Mouse (Mus musculus) right cerebral cortex, postnatal 10 days (tissue): Measurements from ENCODE around the gene Mylk3.

Source experiments
- DNase-seq, 2 experiments: peaks; one replicate each; pipeline ENCODE4 v3.0.0; 2021; ENCODE audit warnings: low spot score in 2 of 2

Mylk3 gene

GRCm38 (mm10) chr8:85386205-85386604, at the start of gene Mylk3:
Mylk3 (minus strand) TSS chr8:85386345.
- peak; percentile 53 to 60 for DNase-seq

- DNase-seq, result no peak
Measured at GRCm38 (mm10) chr8:85435736-85436135, 49.6 kb upstream of the Mylk3 start.

DNA sequence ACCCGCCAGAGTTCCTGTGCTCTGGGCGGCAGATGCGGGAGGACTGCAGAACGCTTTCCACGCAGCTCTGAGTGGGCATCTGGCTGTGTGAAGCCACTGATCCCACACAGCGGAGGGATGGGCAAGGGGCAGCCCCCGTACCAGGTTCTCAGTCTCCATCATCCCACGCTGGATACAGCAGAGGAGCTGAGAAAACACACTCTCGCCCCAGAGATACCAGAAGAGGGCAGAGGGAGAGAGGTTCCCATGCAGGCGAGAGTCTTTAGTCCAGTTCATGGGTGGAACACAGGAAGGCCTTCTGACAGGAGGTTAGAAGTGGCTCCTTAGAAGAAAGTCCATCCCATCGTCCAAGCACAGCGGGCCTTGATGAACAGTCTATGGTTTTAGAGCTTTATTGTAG, 48.7 kb upstream of the Mylk3 start:
- no peak for DNase-seq

DNA sequence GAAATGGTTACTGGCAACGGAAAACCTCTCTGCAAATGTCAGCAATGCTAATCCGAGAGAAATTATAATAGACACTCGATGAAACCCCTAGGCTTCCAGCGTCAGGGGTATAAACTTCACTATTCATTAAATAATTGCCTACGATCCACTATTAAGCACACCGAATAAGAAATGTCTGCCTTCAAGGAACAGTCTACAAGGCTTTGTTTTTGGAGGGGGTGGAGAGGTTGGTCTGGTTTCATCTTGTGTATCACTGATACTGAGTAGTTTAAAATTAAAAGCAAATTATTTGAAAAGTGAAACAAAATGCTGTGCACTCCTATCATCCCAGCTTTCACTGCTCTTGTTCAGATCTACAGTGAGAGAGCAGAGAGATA, 46.9 kb upstream of the Mylk3 start:
- no peak for DNase-seq

GRCm38 (mm10) chr8:85432168-85433016, 46.2 kb upstream of the Mylk3 start, which contains the start of gene 4921524J17Rik:
4921524J17Rik (minus strand) TSS chr8:85432833.
- DNase-seq, result peak; percentile 99

DNA sequence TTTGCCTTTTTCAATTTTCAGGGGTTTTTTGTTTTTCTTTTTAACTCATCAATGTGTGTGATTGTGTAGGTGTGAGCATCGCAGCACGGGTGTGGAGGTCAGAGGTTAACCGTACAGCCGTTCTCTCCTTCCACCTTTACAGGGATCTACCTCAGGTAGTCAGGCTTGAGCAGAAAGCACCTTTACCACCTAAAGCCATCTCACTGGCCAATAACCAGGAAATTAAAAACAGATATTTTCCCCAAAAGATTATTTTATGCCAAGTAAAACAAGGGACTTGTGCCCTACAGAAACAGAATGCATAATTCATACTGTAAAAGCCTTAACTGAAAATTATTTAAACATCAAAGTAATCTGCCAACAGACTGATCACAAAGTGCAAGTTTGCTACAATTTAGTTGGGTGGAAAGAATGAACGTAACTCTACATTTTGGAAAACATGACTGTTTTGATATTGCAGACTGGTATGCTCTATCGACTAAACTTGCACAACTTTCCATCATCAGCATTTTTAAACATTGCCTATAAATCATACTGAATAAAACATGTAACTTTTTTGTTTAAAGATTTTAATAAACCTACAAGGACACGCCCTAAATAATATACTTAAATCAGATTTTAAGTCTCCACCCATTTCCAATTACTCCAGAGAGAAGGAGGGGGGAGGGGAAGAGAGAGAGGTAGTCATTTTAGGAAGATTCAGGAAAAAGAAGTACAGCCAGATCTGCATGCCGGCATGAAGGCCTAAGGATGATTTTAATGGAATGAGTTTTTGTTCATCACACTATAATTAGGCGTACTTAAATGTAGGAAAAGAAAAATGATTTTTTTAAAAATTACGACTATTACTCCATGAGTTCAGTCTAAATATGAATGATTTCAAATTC, 45.4 kb upstream of the Mylk3 start:
- no peak for DNase-seq

- DNase-seq, result no peak
Measured at GRCm38 (mm10) chr8:85430801-85431200, 44.7 kb upstream of the Mylk3 start.

- no peak for DNase-seq
Measured at GRCm38 (mm10) chr8:85429219-85429618, 43.1 kb upstream of the Mylk3 start.

GRCm38 (mm10) chr8:85427026-85427425, 40.9 kb upstream of the Mylk3 start:
- DNase-seq, result no peak

DNA sequence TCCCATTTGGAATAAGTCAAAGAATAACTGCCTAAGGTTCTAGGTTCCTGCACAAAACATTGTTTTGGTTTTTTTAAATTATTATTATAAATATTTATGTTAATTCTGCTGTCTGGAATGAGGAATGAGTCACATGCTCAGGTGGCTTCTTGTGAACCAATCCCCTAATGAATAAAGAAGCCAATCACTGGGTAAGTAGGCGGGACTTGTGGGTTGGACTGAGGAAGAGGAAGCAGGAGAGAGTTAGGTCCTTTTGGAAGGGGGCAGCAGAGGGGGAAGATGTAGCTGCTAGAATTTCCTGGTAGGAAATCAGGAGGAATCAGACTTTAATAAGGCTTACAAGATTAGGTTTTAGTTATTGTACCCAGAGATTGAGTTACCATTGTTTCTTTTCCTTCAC, 35.2 kb upstream of the Mylk3 start:
- DNase-seq, result no peak

DNA sequence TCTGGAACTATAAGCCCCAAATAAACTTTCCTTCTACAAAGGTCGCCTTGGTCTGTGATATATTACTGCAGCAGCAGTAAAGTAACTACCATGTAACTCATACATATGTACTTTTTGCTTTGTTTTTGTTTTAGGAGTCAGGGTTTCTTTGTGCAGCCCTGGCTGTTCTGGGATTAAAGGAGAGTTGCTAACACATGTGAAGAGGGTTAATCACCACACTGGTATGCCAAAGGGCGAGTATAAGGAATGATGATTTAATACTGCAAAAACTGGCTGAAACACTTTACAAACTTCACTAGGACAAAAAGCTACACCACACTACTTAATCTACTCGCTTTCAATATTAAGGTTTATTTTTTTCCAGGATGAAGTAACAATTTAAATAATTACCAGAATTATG, 22.4 kb upstream of the Mylk3 start:
- DNase-seq, result no peak

DNA sequence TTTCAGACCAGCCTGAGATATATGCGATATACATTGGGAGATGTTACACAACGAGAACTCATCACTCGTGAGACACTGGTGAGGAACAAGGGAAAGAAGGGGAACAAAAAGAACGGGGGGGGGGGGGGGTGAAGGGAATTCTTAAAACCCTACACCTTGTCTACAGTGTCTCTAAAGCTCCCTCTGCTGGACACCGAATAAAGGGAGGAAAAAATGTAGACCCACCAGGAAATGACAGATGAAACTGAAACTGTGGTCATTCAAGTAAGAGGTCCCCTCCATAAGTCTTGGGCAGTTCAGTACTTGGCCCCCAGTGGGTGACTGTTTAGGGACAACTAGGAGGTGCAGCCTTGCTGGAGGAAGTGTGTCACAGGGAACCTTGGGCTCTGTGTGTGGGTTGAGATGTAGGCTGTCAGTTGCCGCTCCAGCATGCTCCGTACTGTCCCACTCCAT, 21.9 kb upstream of the Mylk3 start:
- DNase-seq, result peak in 1 of 2 experiments; percentile 35

DNA sequence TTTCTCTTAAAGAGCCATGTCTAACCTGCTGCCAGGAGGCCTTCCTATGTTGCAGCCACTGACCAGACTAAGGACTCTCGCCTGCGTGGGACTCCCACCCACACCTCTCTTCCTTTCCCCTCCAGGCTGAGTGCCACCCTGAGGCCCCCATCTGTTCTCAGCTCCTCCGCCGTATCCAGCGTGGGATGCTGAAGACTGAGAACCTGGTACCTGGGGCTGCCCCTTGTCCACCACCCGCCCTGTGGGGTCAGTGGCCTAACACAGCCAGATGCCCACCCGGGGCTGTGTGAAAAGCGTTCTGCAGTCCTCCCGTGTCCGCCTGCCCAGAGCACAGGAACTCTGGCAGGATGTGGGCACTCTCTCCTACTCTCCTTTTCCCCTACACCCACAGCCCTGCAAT, 19.8 kb upstream of the Mylk3 start:
- no peak for DNase-seq

GRCm38 (mm10) chr8:85405418-85405817, 19.3 kb upstream of the Mylk3 start:
- no peak for DNase-seq

DNA sequence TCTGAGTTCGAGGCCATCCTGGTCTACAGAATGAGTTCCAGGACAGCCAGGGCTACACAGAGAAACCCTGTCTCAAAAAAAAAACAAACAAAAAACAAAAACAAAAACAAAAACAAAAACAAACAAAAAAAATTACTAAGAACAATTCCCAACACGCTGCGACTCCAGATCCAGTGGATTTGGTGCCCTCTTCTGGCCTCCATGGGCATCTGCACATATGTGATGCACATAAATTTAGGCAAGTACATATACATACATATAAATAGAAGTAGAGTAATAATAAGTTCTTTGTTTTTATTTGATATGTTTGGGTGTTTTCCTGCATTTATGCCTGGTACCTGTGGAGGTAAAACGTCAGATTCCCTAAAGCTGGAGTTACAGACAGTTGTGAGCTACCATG, 12.4 kb upstream of the Mylk3 start:
- DNase-seq, result no peak

GRCm38 (mm10) chr8:85397508-85397907, 11.4 kb upstream of the Mylk3 start:
- DNase-seq, result no peak

GRCm38 (mm10) chr8:85396432-85397079, 10.4 kb upstream of the Mylk3 start:
- DNase-seq, result no peak

DNA sequence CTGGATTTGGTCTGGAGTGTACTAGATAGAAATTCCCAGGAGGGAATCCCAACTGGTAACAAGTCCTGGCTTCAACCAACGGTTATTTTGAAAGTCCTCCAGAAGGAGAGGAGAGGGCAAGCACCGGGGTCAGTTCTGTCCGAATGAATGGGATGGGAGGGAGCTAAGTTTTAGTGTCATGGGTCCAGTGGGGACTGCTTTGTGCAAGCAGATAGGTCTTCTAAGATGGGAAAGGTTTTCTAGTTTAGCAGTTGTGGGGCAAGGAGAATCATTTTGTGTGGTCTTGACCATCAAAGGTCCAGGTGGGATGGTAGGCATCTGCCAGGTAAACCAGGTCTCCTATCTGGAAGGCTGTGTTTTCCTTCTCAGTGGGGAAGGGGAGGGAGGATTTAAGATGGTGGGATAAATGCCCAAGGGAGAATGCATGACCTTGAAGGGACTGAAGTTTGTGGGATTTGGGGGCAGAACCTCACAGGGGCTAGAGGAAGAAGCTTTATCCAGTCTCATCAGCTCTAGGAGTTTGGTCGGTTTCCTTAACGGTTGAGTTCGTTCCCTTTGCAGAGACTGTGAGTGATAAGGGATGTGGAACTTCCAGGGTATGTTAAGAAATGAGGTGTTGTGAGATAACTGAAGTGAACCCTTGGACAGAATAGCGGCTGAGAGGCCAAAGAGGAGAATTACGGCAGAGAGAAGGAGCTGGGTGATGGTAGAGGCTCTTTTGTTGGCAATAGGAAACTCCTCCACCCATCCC, 9.7 kb upstream of the Mylk3 start:
- DNase-seq, result no peak

GRCm38 (mm10) chr8:85395017-85395416, 8.9 kb upstream of the Mylk3 start:
- DNase-seq, result no peak

- DNase-seq, result no peak
Measured at GRCm38 (mm10) chr8:85393199-85393598, 7.1 kb upstream of the Mylk3 start.

DNA sequence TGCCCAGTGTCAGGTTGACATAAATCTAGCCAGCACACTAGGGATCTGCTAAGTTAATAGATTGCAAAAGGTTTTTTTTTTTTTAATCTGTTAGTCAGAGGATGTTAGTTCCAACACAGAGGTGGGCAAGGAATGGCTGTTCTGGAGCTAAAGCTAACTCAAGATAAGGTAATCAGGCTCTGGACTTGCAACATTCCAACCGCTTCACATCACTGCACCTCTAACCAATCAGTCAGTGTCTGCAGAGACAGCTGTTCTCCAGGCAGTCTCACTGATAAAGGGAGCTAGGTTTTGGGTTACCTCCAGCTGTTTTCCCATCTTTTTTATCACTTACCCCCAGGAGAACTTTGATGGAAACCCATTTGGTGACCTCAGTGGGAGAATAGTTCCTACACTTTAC, 5.3 kb upstream of the Mylk3 start:
- no peak for DNase-seq
